Mouse (Mus musculus) MEL (cell line): ENCODE results near the gene Sipa1l3.

Experiments used
- CTCF ChIP-seq, 3 experiments: IDR thresholded peaks in 2 of 3; conservative IDR thresholded peaks in 1 of 3; 2 replicates each; pipeline ENCODE4 v1.5.1; 2011 to 2012; ENCODE audit warnings: low read length in 3 of 3, low read depth in 2 of 3, mild to moderate bottlenecking in 2 of 3, improper control_type of control experiment in 1 of 3, inconsistent platforms in 1 of 3, mixed read lengths in 1 of 3, moderate library complexity in 1 of 3; ENCODE audit not compliant: control insufficient read depth in 1 of 3, insufficient read depth in 1 of 3, poor library complexity in 1 of 3, severe bottlenecking in 1 of 3
- EP300 ChIP-seq, 2 experiments: IDR thresholded peaks; 2 replicates each; pipeline ENCODE4 v1.6.1; 2011; ENCODE audit warnings: improper control_type of control experiment in 2 of 2, low read length in 2 of 2, low read depth in 1 of 2, mild to moderate bottlenecking in 1 of 2
- ETS1 ChIP-seq: IDR thresholded peaks from 2 replicates; pipeline ENCODE4 v1.6.1; 2012; ENCODE audit warnings: low read depth, mild to moderate bottlenecking, inconsistent platforms, low read length, improper control_type of control experiment, moderate library complexity
- POLR2A ChIP-seq, 2 experiments: IDR thresholded peaks; 2 replicates each; pipeline ENCODE4 v1.6.1; 2011 to 2012; ENCODE audit warnings: low read length in 2 of 2, mild to moderate bottlenecking in 2 of 2, control low read depth in 1 of 2, improper control_type of control experiment in 1 of 2, low read depth in 1 of 2, moderate library complexity in 1 of 2; ENCODE audit not compliant: control insufficient read depth in 1 of 2, insufficient read depth in 1 of 2, poor library complexity in 1 of 2
- TAL1 ChIP-seq: IDR thresholded peaks from 2 replicates; pipeline ENCODE4 v1.6.1; 2012; ENCODE audit warnings: mild to moderate bottlenecking, inconsistent platforms, low read length, moderate library complexity, mixed read lengths
- ZMIZ1 ChIP-seq: IDR thresholded peaks from 2 replicates; pipeline ENCODE4 v1.6.1; 2012; ENCODE audit warnings: low read depth, mild to moderate bottlenecking, inconsistent platforms, low read length, improper control_type of control experiment, moderate library complexity

GRCm38 (mm10) chr7:29432947-29433553, 85.4 kb downstream of the Sipa1l3 start:
- TF ChIP-seq CTCF (IDR thresholded peaks at IDR 0.05 in 2 of 3, conservative IDR thresholded peaks at IDR 0.05 in 1 of 3; ENCODE audit: control insufficient read depth in 1 of 3, insufficient read depth in 1 of 3, low read depth in 2 of 3, low read length in 3 of 3, poor library complexity in 1 of 3, severe bottlenecking in 1 of 3) (no peak), ETS1 (no peak), POLR2A (IDR thresholded peaks at IDR 0.05; ENCODE audit: control insufficient read depth in 1 of 2, insufficient read depth in 1 of 2, low read depth in 1 of 2, low read length in 2 of 2, poor library complexity in 1 of 2) (no peak), ZMIZ1 (no peak), TAL1 (no peak), EP300 (IDR thresholded peaks at IDR 0.05; ENCODE audit: low read depth in 1 of 2, low read length in 2 of 2) (no peak)
